Mouse (Mus musculus) liver, adult 2 months (tissue): ENCODE measurements around the gene Kcnj12.

Source experiments
- CTCF ChIP-seq: fragments of 200-500 bp; IDR thresholded peaks from 2 replicates; pipeline ENCODE4 v1.5.1; 2011; ENCODE audit warnings: low read depth, low read length, control low read depth
- POLR2A ChIP-seq: fragments of 200-500 bp; IDR thresholded peaks from 2 replicates; pipeline ENCODE4 v1.6.1; 2011; ENCODE audit warnings: low read length, control low read depth; ENCODE audit not compliant: insufficient read depth; ENCODE audit errors: extremely low read depth

DNA sequence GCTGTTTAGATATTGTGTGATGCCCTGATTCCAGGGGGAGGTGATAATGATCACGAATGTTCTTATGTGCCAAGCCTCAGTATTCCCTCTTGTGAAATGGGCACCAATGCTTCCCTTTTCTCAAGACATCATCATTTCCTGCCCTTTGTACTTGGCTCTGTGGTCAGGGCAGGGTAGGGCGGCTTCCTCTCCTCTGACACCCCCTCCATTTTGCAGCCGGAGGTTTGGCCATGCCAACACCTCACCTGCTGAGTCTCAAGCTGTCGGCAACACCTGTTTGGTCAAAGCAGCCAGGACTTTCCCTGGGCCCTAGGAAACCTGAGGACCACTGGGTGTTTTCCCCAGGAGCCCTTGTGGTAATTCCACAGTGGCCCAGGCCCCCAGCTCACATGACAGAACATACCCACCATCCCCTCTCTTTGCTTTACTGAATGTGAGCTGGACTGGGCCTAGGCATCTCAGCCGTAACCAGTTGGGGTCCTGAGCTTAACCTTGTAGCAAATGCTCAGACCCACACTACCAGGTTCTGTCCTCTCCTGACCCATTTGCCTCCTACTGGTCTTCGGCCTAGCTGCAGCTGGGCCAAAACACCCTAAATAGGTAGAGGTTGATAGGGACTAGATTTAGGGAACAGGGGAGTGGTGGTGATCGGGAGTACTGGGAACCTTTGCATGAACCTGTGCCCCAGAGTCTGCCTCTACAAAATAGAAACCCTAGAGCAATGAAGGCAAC is 7.7 kb downstream of the Kcnj12 start:
- no peak for TF ChIP-seq POLR2A
- TF ChIP-seq CTCF: no peak
